Mouse (Mus musculus) intestine, postnatal 0 days (tissue): ENCODE measurements around the gene Prkar2b. TPM values are rescaled to one million over a fixed set of nuclear protein-coding genes. Genes with fewer than 3 reads are reported as not detected.

Experiments
- ATAC-seq: fragments of 200-750 bp; cut with Nextera tagmentation; 2 replicates; pipeline ENCODE4 v1.8.0; 2017; ENCODE audit warnings: mild to moderate bottlenecking, moderate TSS enrichment, moderate library complexity
- H3K27ac ChIP-seq: fragments of 300-500 bp; sonication (generic); 2 replicates; pipeline ENCODE4 v1.5.1; 2014; ENCODE audit warnings: mild to moderate bottlenecking, low read depth, low read length, moderate library complexity
- H3K27me3 ChIP-seq: fragments of 300-500 bp; sonication (generic); replicated peaks from 2 replicates; pipeline ENCODE4 v1.6.1; 2014; ENCODE audit warnings: low read length, mixed read lengths; ENCODE audit not compliant: control insufficient read depth, insufficient read depth
- H3K36me3 ChIP-seq: fragments of 300-500 bp; sonication (generic); 2 replicates; pipeline ENCODE4 v1.6.1; 2014; ENCODE audit warnings: mild to moderate bottlenecking, moderate library complexity; ENCODE audit not compliant: control insufficient read depth, insufficient read depth
- H3K4me1 ChIP-seq: fragments of 300-500 bp; sonication (generic); replicated peaks from 2 replicates; pipeline ENCODE4 v1.6.1; 2014; ENCODE audit warnings: antibody characterized with exemption, low read length, mixed read lengths; ENCODE audit not compliant: control insufficient read depth, insufficient read depth
- H3K4me2 ChIP-seq: fragments of 300-500 bp; sonication (generic); replicated peaks from 2 replicates; pipeline ENCODE4 v1.6.1; 2014; ENCODE audit warnings: low read depth, mild to moderate bottlenecking, moderate library complexity
- H3K4me3 ChIP-seq: fragments of 300-500 bp; sonication (generic); 2 replicates; pipeline ENCODE4 v1.5.1; 2014; ENCODE audit warnings: low read depth, low read length
- H3K9ac ChIP-seq: fragments of 300-500 bp; sonication (generic); 2 replicates; pipeline ENCODE4 v1.6.1; 2014; ENCODE audit warnings: mild to moderate bottlenecking, low read depth, low read length
- H3K9me3 ChIP-seq: fragments of 300-500 bp; sonication (generic); 2 replicates; pipeline ENCODE4 v1.6.1; 2016; ENCODE audit warnings: mixed run types; ENCODE audit not compliant: control insufficient read depth
- CTCF ChIP-seq: sonication (generic); IDR thresholded peaks from 2 replicates; pipeline ENCODE4 v1.5.1; 2016; ENCODE audit warnings: low read depth, mild to moderate bottlenecking, control low read depth, antibody characterized with exemption, moderate library complexity
- WGBS: fragments of 180-500 bp; shearing (Covaris S2); extraction: QIAGEN DNeasy Blood & Tissue Kit; methylation state at CpG from one replicate; pipeline ENCODE4 v1.1.7; 2014; 5-methylcytosine and 5-hydroxymethylcytosine counted together
- polyA plus RNA-seq: library from polyadenylated mRNA; unstranded; fragments of >200 nt; fragmentation: Nextera tagmentation; extraction: Ambion mirVana; gene quantifications from 2 replicates; pipeline ENCODE4 v1.2.1, GENCODE M21; 2015

Gene Prkar2b
- polyA plus RNA-seq, 1 experiment from 2014 or later = 12.5 TPM

DNA sequence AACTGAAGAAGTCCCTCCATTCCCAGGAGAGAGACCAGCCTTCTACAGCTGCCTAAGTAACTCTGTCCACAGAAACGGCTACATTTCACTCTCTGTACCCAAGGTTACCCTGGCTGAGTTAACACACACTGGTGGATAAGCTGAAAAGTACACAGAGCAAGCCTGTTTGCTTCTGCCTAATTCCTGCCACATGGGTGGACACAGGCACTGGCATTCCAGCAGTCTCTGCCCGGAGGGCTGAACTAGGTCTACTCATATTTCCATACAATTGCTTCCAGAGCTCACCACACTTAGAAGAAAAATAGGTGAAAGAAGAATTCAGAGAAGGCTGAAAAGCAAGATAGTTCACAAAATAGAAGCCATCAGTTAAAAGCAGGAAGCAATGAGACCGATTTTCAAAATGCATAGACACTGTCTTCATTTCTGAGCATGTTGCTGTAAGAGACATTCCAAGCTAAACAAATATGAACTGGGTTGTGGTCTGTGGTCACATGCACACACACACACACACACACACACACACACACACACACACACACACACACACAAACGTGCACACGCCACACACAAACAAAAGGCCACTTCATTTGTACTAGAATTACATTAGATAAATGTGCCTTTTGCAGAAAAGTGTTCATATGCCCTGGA lies 16.5 kb downstream of the Prkar2b start:
- WGBS = 42% methylated on average over 5 of the region's 5 CpGs
- H3K36me3 ChIP-seq = no peaks in the 10 kb centered on the region
- H3K4me2 ChIP-seq = no peak overlapping the region
- no peak overlapping the region for H3K4me3 ChIP-seq
- no peak overlapping the region for H3K9ac ChIP-seq
- TF ChIP-seq CTCF = peak; percentile 22; the same call in 1 of the 2 replicates
- no peak overlapping the region for H3K27ac ChIP-seq
- ATAC-seq = no peak
- no peaks in the 10 kb centered on the region for H3K27me3 ChIP-seq
- H3K4me1 ChIP-seq = no peaks in the 10 kb centered on the region
- no peaks in the 10 kb centered on the region for H3K9me3 ChIP-seq

DNA sequence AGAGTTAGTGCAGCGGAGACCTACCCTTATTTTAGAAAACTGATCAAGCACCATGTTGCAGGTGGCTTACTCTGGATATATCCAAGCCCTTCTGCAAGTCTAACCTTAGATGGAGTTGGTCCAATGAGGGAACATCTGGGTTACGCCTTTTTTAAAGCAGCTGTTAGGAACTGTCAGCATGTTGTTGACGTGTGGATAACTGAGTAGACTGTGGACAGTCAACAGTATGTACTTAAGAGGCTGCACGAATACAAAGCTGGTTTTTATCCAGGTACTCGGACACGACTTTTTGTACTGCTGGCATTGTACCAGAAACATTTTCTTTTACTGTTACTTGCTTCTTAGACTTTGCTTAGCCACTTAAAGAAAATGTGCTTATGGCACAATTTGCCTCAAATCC lies 27.6 kb downstream of the Prkar2b start:
- Histone ChIP-seq H3K4me2 (no peak overlapping the region), H3K9ac (no peak overlapping the region), H3K27ac (no peak overlapping the region), H3K4me1 (no peaks in the 10 kb centered on the region), H3K27me3 (no peaks in the 10 kb centered on the region), H3K4me3 (no peak overlapping the region), H3K9me3 (no peaks in the 10 kb centered on the region), H3K36me3 (no peaks in the 10 kb centered on the region)
- no peak for TF ChIP-seq CTCF
- WGBS = 74% methylated on average over 6 of the region's 6 CpGs
- no peak for ATAC-seq

DNA sequence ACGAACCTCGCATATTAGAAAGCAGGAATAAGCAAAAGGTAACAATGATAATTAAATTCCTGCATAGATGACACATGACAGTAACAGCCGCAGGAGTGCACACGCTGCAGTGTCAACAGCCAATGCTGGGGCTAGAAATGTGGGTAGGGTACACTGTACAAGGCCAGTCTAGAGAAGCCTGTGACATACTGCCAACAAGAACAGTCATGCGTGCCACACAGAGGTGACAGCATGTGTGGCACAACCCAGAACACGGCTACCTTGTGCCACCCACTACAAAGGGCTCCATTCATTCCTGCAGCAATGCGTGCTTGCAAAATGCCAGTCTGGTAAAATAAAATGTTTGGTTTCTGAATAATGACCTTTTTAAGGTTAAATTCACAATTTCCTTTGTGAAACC lies 28.2 kb downstream of the Prkar2b start:
- Histone ChIP-seq H3K36me3 (no peaks in the 10 kb centered on the region), H3K9me3 (no peaks in the 10 kb centered on the region), H3K4me1 (no peaks in the 10 kb centered on the region), H3K4me3 (no peak overlapping the region), H3K27ac (no peak overlapping the region), H3K27me3 (no peaks in the 10 kb centered on the region), H3K4me2 (no peak overlapping the region), H3K9ac (no peak overlapping the region)
- TF ChIP-seq CTCF = no peak
- 93% methylated on average over 7 of the region's 7 CpGs for WGBS
- no peak for ATAC-seq

DNA sequence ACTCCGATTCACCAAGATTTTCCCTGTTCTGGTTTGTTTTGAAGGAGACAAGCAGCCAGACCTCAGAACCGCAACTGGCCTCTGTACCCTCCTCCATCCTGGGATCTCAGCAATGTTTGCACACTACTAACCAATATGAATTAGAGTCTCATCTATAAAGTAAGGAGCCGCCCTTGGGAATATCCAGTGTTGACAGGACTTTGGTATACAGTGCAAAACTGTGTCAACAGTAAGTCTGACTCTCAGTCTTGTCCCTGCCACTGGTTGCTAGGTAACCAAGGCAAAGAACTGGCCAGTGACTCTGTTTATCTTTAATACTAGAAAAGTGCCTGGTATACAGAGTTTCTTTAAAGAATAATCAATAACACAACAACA lies 42.7 kb downstream of the Prkar2b start:
- WGBS = 21% methylated on average over 3 of the region's 3 CpGs
- Histone ChIP-seq H3K27ac (no peak overlapping the region), H3K36me3 (no peaks in the 10 kb centered on the region), H3K4me1 (peaks cover 10% of the 10 kb centered on the region; the same call in 1 of the 2 replicates), H3K9ac (no peak overlapping the region), H3K4me2 (peak overlapping the region; percentile 25; the same call in 1 of the 2 replicates), H3K27me3 (no peaks in the 10 kb centered on the region), H3K4me3 (no peak overlapping the region), H3K9me3 (no peaks in the 10 kb centered on the region)
- ATAC-seq = peak; percentile 72
- no peak for TF ChIP-seq CTCF

DNA sequence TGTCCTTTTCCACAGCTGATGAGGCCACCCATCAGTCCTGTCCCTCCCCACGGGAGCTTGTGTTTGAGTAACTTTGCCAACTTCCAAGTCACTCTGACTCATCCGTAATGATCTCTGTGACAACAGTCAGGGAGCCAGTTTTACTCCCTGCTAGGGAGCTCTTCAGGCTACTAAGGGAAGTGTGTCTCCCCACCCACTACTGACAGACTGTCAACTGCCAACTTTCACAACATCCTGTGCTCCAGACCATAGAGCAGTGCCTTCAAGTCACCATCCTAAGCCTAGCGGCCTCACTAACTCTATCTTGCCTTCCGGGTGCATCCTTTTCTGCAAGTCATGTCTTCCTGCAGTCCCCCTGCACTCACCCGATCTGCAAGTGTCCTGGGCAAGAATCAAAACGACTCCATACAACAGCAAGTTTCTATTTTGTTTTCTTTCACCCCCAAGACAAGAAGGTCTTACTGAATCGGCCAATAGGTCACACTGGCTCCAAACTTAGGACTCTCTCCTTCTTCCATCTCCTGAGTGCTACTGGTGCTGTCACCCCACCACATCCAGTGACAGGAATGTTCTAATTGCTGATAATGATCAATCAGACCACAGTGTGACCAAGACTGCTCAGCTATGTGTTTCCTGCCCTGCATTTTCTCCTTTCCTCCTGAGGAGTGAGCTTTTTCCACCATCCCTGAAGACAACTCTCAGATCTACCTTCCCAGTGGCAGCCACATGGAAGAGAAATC lies 43.3 kb downstream of the Prkar2b start:
- Histone ChIP-seq H3K4me2 (peak overlapping the region; percentile 25), H3K4me3 (no peak overlapping the region), H3K4me1 (peaks cover 10% of the 10 kb centered on the region; the same call in 1 of the 2 replicates), H3K9me3 (no peaks in the 10 kb centered on the region), H3K36me3 (no peaks in the 10 kb centered on the region), H3K9ac (no peak overlapping the region), H3K27ac (0 out of 2 replicates have a peak overlapping the region, but pooled peaks have one; percentile 8), H3K27me3 (no peaks in the 10 kb centered on the region)
- WGBS = 20% methylated on average over 7 of the region's 7 CpGs
- TF ChIP-seq CTCF = no peak
- ATAC-seq = peak; percentile 59; the same call in 1 of the 2 replicates

DNA sequence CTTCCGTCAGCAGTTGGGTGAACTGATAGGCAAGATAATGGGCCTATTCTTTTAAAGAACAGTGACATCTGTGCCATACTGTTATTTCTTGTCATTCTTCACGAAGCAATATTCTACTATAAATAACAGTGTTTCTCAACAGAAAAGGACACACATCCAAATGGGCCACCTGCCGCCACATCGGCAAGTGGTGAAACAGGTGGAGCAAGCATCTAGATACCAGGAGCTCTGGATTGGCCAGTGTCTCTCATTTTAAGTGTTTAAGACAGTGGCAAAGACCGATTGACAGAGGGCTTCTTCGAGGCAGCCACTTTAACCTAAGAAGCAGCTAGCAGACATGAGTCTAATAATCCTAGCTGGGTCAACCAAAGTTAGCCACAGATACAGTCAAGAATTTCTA lies 44.6 kb downstream of the Prkar2b start:
- no peaks in the 10 kb centered on the region for H3K9me3 ChIP-seq
- 69% methylated on average over 6 of the region's 6 CpGs for WGBS
- no peaks in the 10 kb centered on the region for H3K36me3 ChIP-seq
- no peak for ATAC-seq
- no peak overlapping the region for H3K9ac ChIP-seq
- H3K4me3 ChIP-seq = no peak overlapping the region
- no peak overlapping the region for H3K4me2 ChIP-seq
- H3K27ac ChIP-seq = no peak overlapping the region
- TF ChIP-seq CTCF = no peak
- H3K4me1 ChIP-seq = peaks cover 10% of the 10 kb centered on the region; the same call in 1 of the 2 replicates
- H3K27me3 ChIP-seq = no peaks in the 10 kb centered on the region
